Mouse (Mus musculus): ENCODE data around the gene Hdgfl2.

DNA sequence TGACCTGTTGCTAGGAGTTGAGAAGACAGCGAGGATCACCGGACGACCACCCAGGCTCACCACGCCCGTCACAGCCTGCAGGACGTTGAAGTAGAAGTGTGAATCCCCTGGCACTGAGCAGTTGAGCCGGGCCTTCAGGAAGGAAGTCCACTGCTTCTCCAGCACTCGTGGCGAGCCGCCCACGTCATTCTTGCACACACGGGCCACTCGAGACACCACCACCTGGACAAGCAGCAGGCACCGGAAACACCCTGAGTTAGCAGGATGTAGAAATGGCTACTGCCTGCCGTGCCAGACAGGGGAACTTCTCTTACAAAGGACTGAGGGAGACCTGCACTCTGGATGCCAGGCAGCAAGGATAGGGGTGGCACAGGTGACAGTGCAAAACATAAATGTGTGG is 48.8 kb downstream of the Hdgfl2 start:
- TF ChIP-seq CTCF (IDR thresholded peaks at IDR 0.05; ENCODE audit: low read depth) = no peak
- no peak for TF ChIP-seq EP300 (optimal IDR thresholded peaks at IDR 0.05)

All from stomach, postnatal 0 days (tissue).